Mouse (Mus musculus): Measurements from ENCODE around the gene Spaca6.

DNA sequence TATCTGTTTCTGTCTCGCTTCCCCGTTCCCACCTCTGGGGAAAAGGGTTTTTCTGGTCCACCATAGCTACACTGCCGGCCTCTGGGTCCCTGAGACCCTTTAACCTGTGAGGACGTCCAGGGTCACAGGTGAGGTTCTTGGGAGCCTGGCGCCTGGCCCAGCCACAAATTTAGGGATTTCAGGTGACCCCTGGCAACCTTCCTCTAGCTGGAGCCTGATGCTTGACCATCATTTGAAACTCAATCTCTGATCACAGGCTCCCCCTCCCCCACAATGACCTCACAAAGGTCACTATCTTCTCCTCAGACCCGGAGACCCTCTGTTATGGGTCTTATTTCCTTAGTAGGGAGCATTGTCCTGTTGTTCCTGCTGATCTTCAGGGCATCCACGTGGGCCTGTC, 3.8 kb downstream of the Spaca6 start:
- TF ChIP-seq POLR2A (IDR thresholded peaks at IDR 0.05; ENCODE audit: insufficient read depth, low read length) (no peak), EP300 (IDR thresholded peaks at IDR 0.05; ENCODE audit: insufficient read depth, low read depth, low read length) (no peak)
